Mouse (Mus musculus): Measurements from ENCODE around the gene Asb16. TPM values are rescaled to one million over a fixed set of nuclear protein-coding genes. Genes with fewer than 3 reads are reported as not detected.

Gene Asb16
- total and polyA plus RNA-seq, 2 experiments from 2014 or later: 1.4 TPM; not detected in 1

GRCm38 (mm10) chr11:102309821-102310617 lies 41.5 kb downstream of the Asb16 start:
- no peaks in the 10 kb centered on the region for H3K27me3 ChIP-seq (ENCODE audit: insufficient read depth, low read length)
- no peak for DNase-seq
- H3K4me1 ChIP-seq (ENCODE audit: insufficient read depth): no peaks in the 10 kb centered on the region
- WGBS: 88% methylated on average over 22 of the region's 22 CpGs
- ATAC-seq: no peak
- H3K36me3 ChIP-seq (ENCODE audit: insufficient read depth): peaks cover 65% of the 10 kb centered on the region
- no peaks in the 10 kb centered on the region for H3K9me3 ChIP-seq (ENCODE audit: low read length)
- H3K4me3 ChIP-seq (ENCODE audit: low read depth, low read length): no peak overlapping the region
- no peak overlapping the region for H3K27ac ChIP-seq (ENCODE audit: low read depth, low read length)
- TF ChIP-seq CTCF (IDR thresholded peaks at IDR 0.05; ENCODE audit: low read depth): no peak
- no peak overlapping the region for H3K4me2 ChIP-seq (ENCODE audit: low read depth)
- H3K9ac ChIP-seq: no peak overlapping the region

GRCm38 (mm10) chr11:102310768-102311695 lies 42.5 kb downstream of the Asb16 start:
- Histone ChIP-seq H3K9me3 (ENCODE audit: low read length) (no peaks in the 10 kb centered on the region), H3K27me3 (ENCODE audit: insufficient read depth, low read length) (no peaks in the 10 kb centered on the region), H3K4me1 (ENCODE audit: insufficient read depth) (peaks cover 6% of the 10 kb centered on the region; the same call in 1 of the 2 replicates), H3K36me3 (ENCODE audit: insufficient read depth) (peaks cover 69% of the 10 kb centered on the region), H3K27ac (ENCODE audit: low read depth, low read length) (no peak overlapping the region), H3K9ac (no peak overlapping the region), H3K4me2 (ENCODE audit: low read depth) (no peak overlapping the region), H3K4me3 (ENCODE audit: low read depth, low read length) (no peak overlapping the region)
- no peak for TF ChIP-seq CTCF (IDR thresholded peaks at IDR 0.05; ENCODE audit: low read depth)
- 46% methylated on average over 38 of the region's 38 CpGs for WGBS
- ATAC-seq (no peak), DNase-seq (no peak)

GRCm38 (mm10) chr11:102311966-102312365 lies 43.4 kb downstream of the Asb16 start:
- Histone ChIP-seq H3K4me2 (ENCODE audit: low read depth) (no peak overlapping the region), H3K27me3 (ENCODE audit: insufficient read depth, low read length) (no peaks in the 10 kb centered on the region), H3K27ac (ENCODE audit: low read depth, low read length) (no peak overlapping the region), H3K9ac (no peak overlapping the region), H3K4me3 (ENCODE audit: low read depth, low read length) (no peak overlapping the region), H3K36me3 (ENCODE audit: insufficient read depth) (peaks cover 60% of the 10 kb centered on the region), H3K9me3 (ENCODE audit: low read length) (no peaks in the 10 kb centered on the region), H3K4me1 (ENCODE audit: insufficient read depth) (peaks cover 9% of the 10 kb centered on the region; the same call in 1 of the 2 replicates)
- 84% methylated on average over 4 of the region's 4 CpGs for WGBS
- no peak for DNase-seq
- TF ChIP-seq CTCF (IDR thresholded peaks at IDR 0.05; ENCODE audit: low read depth): no peak
- no peak for ATAC-seq

- Histone ChIP-seq H3K4me3 (ENCODE audit: low read depth, low read length) (no peak overlapping the region), H3K4me2 (ENCODE audit: low read depth) (no peak overlapping the region), H3K27me3 (ENCODE audit: insufficient read depth, low read length) (no peaks in the 10 kb centered on the region), H3K9ac (no peak overlapping the region), H3K9me3 (ENCODE audit: low read length) (no peaks in the 10 kb centered on the region), H3K36me3 (ENCODE audit: insufficient read depth) (peaks cover 54% of the 10 kb centered on the region), H3K4me1 (ENCODE audit: insufficient read depth) (peaks cover 9% of the 10 kb centered on the region; the same call in 1 of the 2 replicates), H3K27ac (ENCODE audit: low read depth, low read length) (no peak overlapping the region)
- ATAC-seq (no peak), DNase-seq (no peak)
- TF ChIP-seq CTCF (IDR thresholded peaks at IDR 0.05; ENCODE audit: low read depth): no peak
- 89% methylated on average over 6 of the region's 6 CpGs for WGBS
Measured at GRCm38 (mm10) chr11:102312586-102312985, 44.0 kb downstream of the Asb16 start.

GRCm38 (mm10) chr11:102314321-102314720 lies 45.8 kb downstream of the Asb16 start:
- Histone ChIP-seq H3K9me3 (ENCODE audit: low read length) (no peaks in the 10 kb centered on the region), H3K27ac (ENCODE audit: low read depth, low read length) (no peak overlapping the region), H3K27me3 (ENCODE audit: insufficient read depth, low read length) (no peaks in the 10 kb centered on the region), H3K4me1 (ENCODE audit: insufficient read depth) (peaks cover 9% of the 10 kb centered on the region; the same call in 1 of the 2 replicates), H3K36me3 (ENCODE audit: insufficient read depth) (peaks cover 48% of the 10 kb centered on the region), H3K4me2 (ENCODE audit: low read depth) (no peak overlapping the region), H3K9ac (no peak overlapping the region), H3K4me3 (ENCODE audit: low read depth, low read length) (no peak overlapping the region)
- WGBS: 90% methylated on average over 12 of the region's 12 CpGs
- no peak for ATAC-seq
- no peak for DNase-seq
- TF ChIP-seq CTCF (IDR thresholded peaks at IDR 0.05; ENCODE audit: low read depth): no peak

- H3K27me3 ChIP-seq (ENCODE audit: insufficient read depth, low read length): no peaks in the 10 kb centered on the region
- H3K4me1 ChIP-seq (ENCODE audit: insufficient read depth): peaks cover 9% of the 10 kb centered on the region; the same call in 1 of the 2 replicates
- H3K4me2 ChIP-seq (ENCODE audit: low read depth): peak overlapping the region; percentile 86
- no peak for TF ChIP-seq CTCF (IDR thresholded peaks at IDR 0.05; ENCODE audit: low read depth)
- H3K36me3 ChIP-seq (ENCODE audit: insufficient read depth): peaks cover 37% of the 10 kb centered on the region
- no peaks in the 10 kb centered on the region for H3K9me3 ChIP-seq (ENCODE audit: low read length)
- no peak for ATAC-seq
- H3K4me3 ChIP-seq (ENCODE audit: low read depth, low read length): peak overlapping the region; percentile 95
- DNase-seq: no peak
- 6% methylated on average over 14 of the region's 14 CpGs for WGBS
- H3K9ac ChIP-seq: peak overlapping the region; percentile 99
- H3K27ac ChIP-seq (ENCODE audit: low read depth, low read length): peak overlapping the region; percentile 99
Measured at GRCm38 (mm10) chr11:102315690-102316571, 47.4 kb downstream of the Asb16 start.
